Mouse (Mus musculus) urinary bladder, postnatal 10 days (tissue): ENCODE measurements around the gene 2810408A11Rik.
A peak's percentile ranks its signal among the peaks of the same experiment; 100 is the strongest.
"Not testable (repeated sequence)": the region's sequence is repeated elsewhere in the genome, so short reads cannot be mapped to it uniquely, and the experiment has no call there.

Source experiments
- DNase-seq: peaks from one replicate; pipeline ENCODE4 v3.0.0; 2022; ENCODE audit warnings: low spot score

2810408A11Rik gene

DNA sequence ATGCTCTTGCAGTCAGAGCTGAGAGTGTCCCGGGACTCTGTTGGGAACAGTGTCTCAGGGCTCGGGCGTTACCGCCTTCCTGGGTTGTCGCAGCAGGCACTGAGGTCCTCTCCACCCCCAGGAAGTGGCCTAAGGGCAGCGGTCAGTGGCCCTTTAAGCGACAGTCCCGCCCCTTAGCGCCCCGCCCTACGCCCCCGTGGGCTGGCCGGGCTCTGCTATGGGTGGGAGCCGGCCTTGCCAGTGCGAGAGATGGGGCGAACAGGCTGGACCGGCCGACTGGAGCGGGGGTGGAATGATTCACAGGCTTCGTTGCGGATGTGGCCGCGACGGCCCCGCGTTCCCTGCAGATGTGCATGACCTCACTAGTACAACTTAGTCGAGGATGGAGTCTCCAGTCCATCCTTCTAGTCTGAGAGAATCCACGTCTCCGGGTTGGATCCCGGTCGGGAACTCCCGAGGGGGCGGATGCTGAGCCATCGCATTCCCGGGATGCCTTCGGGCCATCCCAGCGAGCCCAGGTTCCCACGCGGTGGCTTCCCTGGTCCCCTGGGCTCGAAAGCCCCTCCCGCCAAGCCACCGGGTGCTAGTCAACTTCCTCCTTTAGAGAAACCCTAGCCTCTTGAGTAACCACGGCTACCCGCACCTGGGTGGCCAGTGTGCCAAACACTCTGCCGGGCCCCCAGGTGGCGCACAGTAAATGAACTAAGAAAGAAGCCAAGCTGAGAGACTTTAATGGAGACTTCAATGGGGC is 19.8 kb downstream of the 2810408A11Rik start, which contains the start of gene Kctd11:
Gene Kctd11, minus strand, starts transcription at position 554 of the 751 bp plus-strand sequence.
- peak; percentile 57 for DNase-seq

- no peak for DNase-seq
These were observed 20.3 kb downstream of the 2810408A11Rik start for GRCm38 (mm10) chr11:69880506-69880852.

- no peak for DNase-seq
These were observed 21.1 kb downstream of the 2810408A11Rik start for GRCm38 (mm10) chr11:69879711-69880110.

DNA sequence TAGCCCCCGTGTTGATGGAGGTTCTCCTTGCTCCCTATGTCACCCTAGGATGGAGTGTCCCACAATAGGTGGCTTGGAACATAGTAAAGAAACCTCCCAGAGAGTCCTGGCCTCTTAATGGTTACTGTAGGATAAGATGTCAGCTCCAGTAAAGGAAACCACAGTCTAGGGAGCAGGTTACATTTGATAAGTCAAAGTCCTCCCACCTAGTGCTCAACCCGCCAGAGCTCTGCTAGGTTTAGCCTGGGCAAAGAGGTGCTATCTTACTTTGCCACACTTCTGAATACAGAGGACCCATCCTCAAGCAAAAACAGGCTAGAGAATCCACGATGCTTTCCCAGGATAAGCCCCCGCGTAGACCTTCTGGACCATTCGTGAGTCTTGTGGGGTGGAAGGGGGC is 21.8 kb downstream of the 2810408A11Rik start:
- DNase-seq, result no peak

GRCm38 (mm10) chr11:69878399-69878798 is 22.4 kb downstream of the 2810408A11Rik start:
- no peak for DNase-seq

DNA sequence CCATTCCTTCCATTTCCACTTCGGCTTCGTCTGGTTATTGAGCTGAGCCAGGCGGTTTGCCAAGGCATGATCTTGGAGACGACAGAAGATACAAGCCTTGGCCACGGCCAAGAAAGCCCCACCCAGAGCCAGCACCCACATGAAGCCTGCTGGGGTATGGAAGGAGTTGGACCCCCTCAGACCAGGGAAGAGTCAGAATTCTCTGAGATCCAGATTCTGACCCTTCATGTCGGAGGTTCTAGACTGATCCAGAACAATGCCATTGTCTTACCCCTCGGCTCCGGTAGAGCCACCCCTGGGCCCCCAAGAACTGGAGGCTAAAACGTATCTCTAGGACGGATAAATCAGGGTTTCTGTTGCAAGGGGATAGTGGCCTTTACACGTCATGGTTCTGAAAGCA is 22.9 kb downstream of the 2810408A11Rik start, which contains the start of gene Tmem95:
Gene Tmem95, minus strand, starts transcription at position 141 of the 400 bp plus-strand sequence.
- no peak for DNase-seq

GRCm38 (mm10) chr11:69876867-69877266 is 23.9 kb downstream of the 2810408A11Rik start:
- peak; percentile 55 for DNase-seq

DNA sequence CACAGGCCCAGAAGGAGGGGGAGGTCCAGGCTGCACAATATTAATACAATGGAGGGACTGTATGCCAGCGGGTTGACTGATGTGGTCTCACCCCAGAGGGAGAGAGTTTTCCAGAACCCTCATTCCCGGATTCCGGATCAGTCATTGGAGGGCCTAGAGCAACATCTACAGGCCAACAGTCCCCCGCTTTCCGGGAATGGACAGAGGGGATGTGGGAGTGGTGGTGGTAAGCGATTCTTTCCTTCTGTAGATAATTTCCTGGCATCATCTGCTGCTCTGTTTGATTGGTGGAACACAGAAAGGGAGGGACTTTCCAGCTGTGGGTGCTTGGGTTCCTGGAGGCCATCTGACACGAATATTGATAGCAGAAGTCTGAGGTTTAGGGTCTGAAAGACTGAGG is 24.6 kb downstream of the 2810408A11Rik start:
- no peak for DNase-seq

- DNase-seq, result no peak
These were observed 28.3 kb downstream of the 2810408A11Rik start for GRCm38 (mm10) chr11:69872451-69872850.

- no peak for DNase-seq
These were observed 29.0 kb downstream of the 2810408A11Rik start for GRCm38 (mm10) chr11:69871822-69872221.

DNA sequence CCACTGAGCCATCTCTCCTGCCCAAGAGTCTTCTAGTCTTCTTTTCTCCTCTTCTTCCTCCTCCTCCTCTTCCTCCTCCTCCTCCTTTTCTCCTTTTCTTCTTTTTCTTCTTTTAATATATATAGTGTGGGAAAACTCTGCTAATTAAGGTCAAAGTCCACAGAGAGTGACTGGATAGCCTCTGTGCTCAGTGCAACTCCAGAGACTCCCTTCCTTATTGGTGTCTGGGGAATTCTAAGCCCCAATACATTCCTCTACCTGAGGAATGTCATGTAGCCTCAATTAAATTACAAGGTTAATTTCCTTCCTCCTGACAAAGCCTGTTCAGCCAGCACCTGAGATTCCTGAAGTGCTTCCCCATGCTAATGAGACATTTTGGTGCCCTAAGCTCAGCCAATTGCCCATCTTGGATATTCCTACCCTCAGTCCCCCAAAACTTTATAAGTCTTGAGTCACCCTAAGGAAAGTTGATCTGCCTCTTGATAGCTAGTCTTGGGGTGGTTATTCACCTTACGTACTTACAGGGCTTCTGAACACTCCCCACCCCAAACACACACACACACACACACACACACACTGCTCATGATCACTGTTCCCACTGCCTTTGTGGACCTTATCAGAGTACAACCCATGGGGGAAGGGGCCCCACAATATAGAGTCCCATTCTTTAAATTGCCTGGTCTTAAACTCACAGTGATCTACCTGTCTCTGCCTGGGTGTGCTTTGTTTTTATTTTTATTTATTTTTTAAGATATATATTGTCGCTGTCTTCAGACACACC is 30.3 kb downstream of the 2810408A11Rik start:
- DNase-seq, result no peak

- no peak for DNase-seq
These were observed 33.5 kb downstream of the 2810408A11Rik start for GRCm38 (mm10) chr11:69867335-69867734.

DNA sequence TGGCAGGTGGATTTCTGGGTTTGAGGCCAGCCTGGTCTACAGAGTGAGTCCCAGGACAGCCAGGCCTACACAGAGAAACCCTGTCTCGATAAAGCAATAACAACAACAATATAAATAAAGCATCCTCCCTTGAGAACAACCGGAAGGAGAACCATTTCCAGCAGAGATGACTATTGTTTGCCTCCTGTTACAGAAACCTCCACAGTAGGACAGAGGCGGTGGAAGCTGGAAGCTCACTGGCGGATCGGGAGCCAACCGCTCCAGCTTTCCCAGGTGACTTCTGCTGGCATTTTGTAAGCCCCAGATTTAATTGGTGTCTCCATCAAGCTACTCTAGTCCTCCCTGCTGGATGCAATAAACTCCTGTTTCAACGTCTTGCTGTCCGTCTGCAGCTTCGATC is 35.2 kb downstream of the 2810408A11Rik start:
- no peak for DNase-seq

GRCm38 (mm10) chr11:69864138-69864860 is 36.5 kb downstream of the 2810408A11Rik start:
- DNase-seq, result no peak

- DNase-seq, result not testable (repeated sequence)
These were observed 37.1 kb downstream of the 2810408A11Rik start for GRCm38 (mm10) chr11:69863729-69864128.

DNA sequence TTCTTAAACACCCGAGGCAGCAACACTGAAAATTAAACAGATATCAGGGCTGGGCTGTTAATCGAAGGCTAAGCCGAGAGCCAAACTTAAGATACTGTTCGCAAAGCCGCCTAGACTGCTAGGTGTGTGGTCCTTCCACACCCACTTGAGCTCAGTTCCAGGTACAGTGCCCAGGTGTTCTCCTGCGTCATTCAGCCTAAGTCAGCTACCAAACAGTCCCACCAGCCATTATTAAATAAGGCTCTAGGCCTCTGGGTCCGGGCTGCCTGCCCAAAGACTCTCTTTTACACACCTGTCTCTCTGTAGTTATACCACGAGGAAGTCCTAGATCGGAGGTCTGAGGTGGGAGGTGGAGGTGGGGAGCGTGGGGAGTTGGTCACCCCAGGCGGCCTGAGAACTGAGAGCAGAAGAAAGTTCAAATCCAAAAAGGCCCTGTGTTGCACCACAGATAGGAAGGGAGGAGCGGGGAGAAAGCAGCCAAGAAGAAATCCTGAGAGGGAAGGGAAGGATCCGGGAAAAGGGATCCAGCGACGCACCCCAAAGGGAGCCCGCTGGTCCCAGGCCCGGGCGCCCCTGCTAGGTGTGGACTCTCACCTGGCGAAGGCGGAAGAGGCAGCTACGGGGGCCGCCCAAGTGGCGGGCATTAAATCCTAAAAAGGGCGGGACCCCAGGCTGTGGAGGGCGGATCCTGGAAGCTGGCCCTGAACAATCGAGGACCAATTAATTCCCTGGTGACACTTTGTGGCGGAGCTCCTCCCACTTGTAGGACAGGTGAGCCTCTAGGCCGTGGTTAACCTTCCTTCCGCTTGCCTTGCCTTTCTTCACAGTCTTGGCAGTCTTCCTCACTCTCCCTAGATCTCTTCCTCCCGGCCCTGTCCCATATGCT is 42.4 kb downstream of the 2810408A11Rik start, which contains the start of gene Tnk1:
Gene Tnk1, minus strand, starts transcription at position 618 of the 886 bp plus-strand sequence.
- no peak for DNase-seq

- DNase-seq, result no peak
These were observed 45.4 kb downstream of the 2810408A11Rik start for GRCm38 (mm10) chr11:69855347-69855746.

GRCm38 (mm10) chr11:69854680-69855079 is 46.1 kb downstream of the 2810408A11Rik start:
- no peak for DNase-seq

- no peak for DNase-seq
These were observed 46.8 kb downstream of the 2810408A11Rik start for GRCm38 (mm10) chr11:69853994-69854393.

GRCm38 (mm10) chr11:69850754-69851153 is 50.0 kb downstream of the 2810408A11Rik start:
- DNase-seq, result no peak

DNA sequence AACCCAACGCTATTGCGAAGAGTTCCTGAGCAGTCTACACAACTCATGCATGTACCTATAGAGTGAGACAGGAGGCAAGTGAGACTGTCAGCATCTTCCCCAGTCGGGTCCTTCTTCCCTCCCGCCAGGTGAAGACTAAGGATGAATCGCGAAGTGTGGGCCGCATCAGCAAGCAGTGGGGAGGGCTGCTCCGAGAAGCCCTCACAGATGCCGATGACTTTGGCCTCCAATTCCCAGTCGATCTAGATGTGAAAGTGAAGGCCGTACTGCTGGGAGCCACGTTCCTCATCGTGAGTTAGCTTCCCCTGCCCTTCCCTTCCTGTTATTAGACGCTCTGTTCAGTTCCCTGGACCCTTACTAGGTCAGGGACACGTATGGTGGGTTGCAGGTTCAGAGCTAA is 50.9 kb downstream of the 2810408A11Rik start:
- DNase-seq, result no peak
